Mouse (Mus musculus): ENCODE data around the gene Calhm4. TPM values are rescaled to one million over a fixed set of nuclear protein-coding genes. Genes with fewer than 3 reads are reported as not detected.
A peak's percentile ranks its signal among the peaks of the same experiment; 100 is the strongest.

Calhm4 gene
- not detected in 2 replicates for polyA plus RNA-seq (2015; fragmentation: Nextera tagmentation; extraction: Ambion mirVana)

- H3K4me1 ChIP-seq (replicated peaks; ENCODE audit: control insufficient read depth, insufficient read depth, low read length), result no peaks in the 10 kb centered on the region
- H3K9ac ChIP-seq (ENCODE audit: low read length), result no peak within 1 kb of the TSS
- no peaks in the 10 kb centered on the region for H3K9me3 ChIP-seq (ENCODE audit: control insufficient read depth, low read length)
- no peak within 1 kb of the TSS for H3K4me2 ChIP-seq (ENCODE audit: low read depth, low read length)
- no peaks in the 10 kb centered on the region for H3K27me3 ChIP-seq (ENCODE audit: control insufficient read depth, insufficient read depth, low read depth, low read length)
- 75% methylated on average over 5 of the region's 5 CpGs for WGBS
- H3K27ac ChIP-seq (ENCODE audit: low read length), result no peak within 1 kb of the TSS
- H3K4me3 ChIP-seq (ENCODE audit: low read length), result no peak within 1 kb of the TSS
- no peak for ATAC-seq (ENCODE audit: low read depth)
- H3K36me3 ChIP-seq (ENCODE audit: control insufficient read depth, insufficient read depth, low read length), result no peaks in the 10 kb centered on the region
These were observed at the start of gene Calhm4 for GRCm38 (mm10) chr10:34044210-34044609. Calhm4 (minus strand) TSS chr10:34044310.

GRCm38 (mm10) chr10:34091888-34092287 lies 47.8 kb upstream of the Calhm4 start:
- H3K27ac ChIP-seq (ENCODE audit: low read length), result no peak overlapping the region
- ATAC-seq (ENCODE audit: low read depth), result no peak
- no peak overlapping the region for H3K4me2 ChIP-seq (ENCODE audit: low read depth, low read length)
- no peaks in the 10 kb centered on the region for H3K9me3 ChIP-seq (ENCODE audit: control insufficient read depth, low read length)
- 57% methylated on average over 5 of the region's 5 CpGs for WGBS
- no peaks in the 10 kb centered on the region for H3K27me3 ChIP-seq (ENCODE audit: control insufficient read depth, insufficient read depth, low read depth, low read length)
- no peaks in the 10 kb centered on the region for H3K36me3 ChIP-seq (ENCODE audit: control insufficient read depth, insufficient read depth, low read length)
- no peak overlapping the region for H3K9ac ChIP-seq (ENCODE audit: low read length)
- no peak overlapping the region for H3K4me3 ChIP-seq (ENCODE audit: low read length)
- peaks cover 10% of the 10 kb centered on the region; the same call in 1 of the 2 replicates for H3K4me1 ChIP-seq (replicated peaks; ENCODE audit: control insufficient read depth, insufficient read depth, low read length)

GRCm38 (mm10) chr10:34090481-34090880 lies 46.4 kb upstream of the Calhm4 start:
- Histone ChIP-seq H3K9ac (ENCODE audit: low read length) (no peak overlapping the region), H3K4me3 (ENCODE audit: low read length) (no peak overlapping the region), H3K27ac (ENCODE audit: low read length) (no peak overlapping the region), H3K36me3 (ENCODE audit: control insufficient read depth, insufficient read depth, low read length) (no peaks in the 10 kb centered on the region), H3K4me2 (ENCODE audit: low read depth, low read length) (no peak overlapping the region), H3K27me3 (ENCODE audit: control insufficient read depth, insufficient read depth, low read depth, low read length) (no peaks in the 10 kb centered on the region), H3K9me3 (ENCODE audit: control insufficient read depth, low read length) (no peaks in the 10 kb centered on the region), H3K4me1 (replicated peaks; ENCODE audit: control insufficient read depth, insufficient read depth, low read length) (peaks cover 6% of the 10 kb centered on the region; the same call in 1 of the 2 replicates)
- ATAC-seq (ENCODE audit: low read depth), result peak; percentile 24; the same call in 1 of the 2 replicates
- 48% methylated on average over 1 of the region's 1 CpGs for WGBS

- WGBS, result 69% methylated on average over 3 of the region's 3 CpGs
- no peaks in the 10 kb centered on the region for H3K36me3 ChIP-seq (ENCODE audit: control insufficient read depth, insufficient read depth, low read length)
- no peaks in the 10 kb centered on the region for H3K27me3 ChIP-seq (ENCODE audit: control insufficient read depth, insufficient read depth, low read depth, low read length)
- peaks cover 6% of the 10 kb centered on the region; the same call in 1 of the 2 replicates for H3K4me1 ChIP-seq (replicated peaks; ENCODE audit: control insufficient read depth, insufficient read depth, low read length)
- H3K9me3 ChIP-seq (ENCODE audit: control insufficient read depth, low read length), result no peaks in the 10 kb centered on the region
- H3K9ac ChIP-seq (ENCODE audit: low read length), result no peak overlapping the region
- no peak overlapping the region for H3K4me3 ChIP-seq (ENCODE audit: low read length)
- H3K4me2 ChIP-seq (ENCODE audit: low read depth, low read length), result no peak overlapping the region
- no peak overlapping the region for H3K27ac ChIP-seq (ENCODE audit: low read length)
- ATAC-seq (ENCODE audit: low read depth), result no peak
These were observed 45.4 kb upstream of the Calhm4 start for GRCm38 (mm10) chr10:34089517-34089916.

DNA sequence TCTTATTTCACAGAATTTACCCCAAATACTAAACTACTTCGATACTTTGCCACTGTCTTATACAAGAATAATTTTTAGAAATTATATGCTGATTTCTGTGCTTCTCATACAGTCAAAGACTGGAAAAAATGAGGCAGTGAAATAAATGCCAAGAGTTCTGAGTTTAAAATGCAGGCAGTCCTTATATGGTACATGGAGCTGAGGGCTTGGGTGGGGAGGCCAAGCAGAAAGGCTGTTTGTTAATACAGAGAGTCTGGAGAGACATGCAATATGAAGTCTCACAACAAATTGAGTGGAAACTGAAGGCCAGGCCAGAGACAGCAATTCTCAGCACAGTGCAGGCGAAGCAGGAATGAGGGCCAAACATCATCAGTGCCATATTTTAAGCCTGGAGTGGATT lies 44.4 kb upstream of the Calhm4 start:
- Histone ChIP-seq H3K9me3 (ENCODE audit: control insufficient read depth, low read length) (no peaks in the 10 kb centered on the region), H3K4me1 (replicated peaks; ENCODE audit: control insufficient read depth, insufficient read depth, low read length) (peaks cover 6% of the 10 kb centered on the region; the same call in 1 of the 2 replicates), H3K27ac (ENCODE audit: low read length) (peak overlapping the region; percentile 59), H3K4me2 (ENCODE audit: low read depth, low read length) (no peak overlapping the region), H3K9ac (ENCODE audit: low read length) (no peak overlapping the region), H3K36me3 (ENCODE audit: control insufficient read depth, insufficient read depth, low read length) (no peaks in the 10 kb centered on the region), H3K27me3 (ENCODE audit: control insufficient read depth, insufficient read depth, low read depth, low read length) (no peaks in the 10 kb centered on the region), H3K4me3 (ENCODE audit: low read length) (no peak overlapping the region)
- WGBS, result 53% methylated on average over 2 of the region's 2 CpGs
- ATAC-seq (ENCODE audit: low read depth), result peak; percentile 85

GRCm38 (mm10) chr10:34086514-34086913 lies 42.4 kb upstream of the Calhm4 start:
- H3K4me1 ChIP-seq (replicated peaks; ENCODE audit: control insufficient read depth, insufficient read depth, low read length), result peaks cover 6% of the 10 kb centered on the region; the same call in 1 of the 2 replicates
- no peaks in the 10 kb centered on the region for H3K36me3 ChIP-seq (ENCODE audit: control insufficient read depth, insufficient read depth, low read length)
- H3K27me3 ChIP-seq (ENCODE audit: control insufficient read depth, insufficient read depth, low read depth, low read length), result no peaks in the 10 kb centered on the region
- H3K9me3 ChIP-seq (ENCODE audit: control insufficient read depth, low read length), result no peaks in the 10 kb centered on the region
- no peak overlapping the region for H3K4me2 ChIP-seq (ENCODE audit: low read depth, low read length)
- H3K9ac ChIP-seq (ENCODE audit: low read length), result no peak overlapping the region
- 44% methylated on average over 1 of the region's 1 CpGs for WGBS
- peak; percentile 49 for ATAC-seq (ENCODE audit: low read depth)
- H3K27ac ChIP-seq (ENCODE audit: low read length), result no peak overlapping the region
- no peak overlapping the region for H3K4me3 ChIP-seq (ENCODE audit: low read length)

DNA sequence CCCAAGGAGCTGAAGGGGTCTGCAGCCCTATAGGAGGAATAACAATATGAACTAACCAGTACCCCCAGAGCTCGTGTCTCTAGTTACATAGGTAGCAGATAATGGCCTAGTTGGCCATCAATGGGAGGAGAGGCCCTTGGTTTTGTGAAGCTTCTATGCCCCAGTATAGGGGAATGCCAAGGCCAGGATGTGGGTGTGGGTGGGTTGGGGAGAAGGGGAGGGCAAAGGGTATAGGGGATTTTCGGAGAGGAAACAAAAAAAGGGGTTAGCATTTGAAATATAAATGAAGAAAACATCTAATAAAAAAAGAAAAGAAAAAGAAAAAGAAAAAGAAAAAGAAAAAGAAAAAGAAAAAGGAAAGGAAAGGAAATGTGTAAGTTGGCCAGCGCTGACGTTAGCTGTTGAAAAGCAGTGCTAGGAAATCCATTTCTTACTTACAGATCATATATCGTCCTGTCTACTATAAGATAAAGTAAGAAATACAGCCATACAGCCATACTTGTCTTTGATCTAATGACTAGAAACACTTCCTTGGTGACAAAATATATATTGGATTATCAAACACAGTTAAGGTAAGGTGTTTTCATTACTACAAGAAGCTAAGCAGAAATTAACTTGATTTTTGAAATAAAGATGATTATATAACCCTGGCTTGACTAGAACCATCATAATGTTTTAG lies 30.6 kb upstream of the Calhm4 start:
- no peaks in the 10 kb centered on the region for H3K27me3 ChIP-seq (ENCODE audit: control insufficient read depth, insufficient read depth, low read depth, low read length)
- ATAC-seq (ENCODE audit: low read depth), result no peak
- no peaks in the 10 kb centered on the region for H3K4me1 ChIP-seq (replicated peaks; ENCODE audit: control insufficient read depth, insufficient read depth, low read length)
- 60% methylated on average over 5 of the region's 5 CpGs for WGBS
- H3K4me2 ChIP-seq (ENCODE audit: low read depth, low read length), result no peak overlapping the region
- no peak overlapping the region for H3K9ac ChIP-seq (ENCODE audit: low read length)
- no peaks in the 10 kb centered on the region for H3K9me3 ChIP-seq (ENCODE audit: control insufficient read depth, low read length)
- no peak overlapping the region for H3K27ac ChIP-seq (ENCODE audit: low read length)
- no peak overlapping the region for H3K4me3 ChIP-seq (ENCODE audit: low read length)
- no peaks in the 10 kb centered on the region for H3K36me3 ChIP-seq (ENCODE audit: control insufficient read depth, insufficient read depth, low read length)

- H3K9me3 ChIP-seq (ENCODE audit: control insufficient read depth, low read length), result no peaks in the 10 kb centered on the region
- H3K4me3 ChIP-seq (ENCODE audit: low read length), result no peak overlapping the region
- no peak overlapping the region for H3K4me2 ChIP-seq (ENCODE audit: low read depth, low read length)
- H3K36me3 ChIP-seq (ENCODE audit: control insufficient read depth, insufficient read depth, low read length), result no peaks in the 10 kb centered on the region
- WGBS, result 50% methylated on average over 2 of the region's 2 CpGs
- no peaks in the 10 kb centered on the region for H3K4me1 ChIP-seq (replicated peaks; ENCODE audit: control insufficient read depth, insufficient read depth, low read length)
- no peak overlapping the region for H3K9ac ChIP-seq (ENCODE audit: low read length)
- ATAC-seq (ENCODE audit: low read depth), result no peak
- no peak overlapping the region for H3K27ac ChIP-seq (ENCODE audit: low read length)
- no peaks in the 10 kb centered on the region for H3K27me3 ChIP-seq (ENCODE audit: control insufficient read depth, insufficient read depth, low read depth, low read length)
These were observed 27.5 kb upstream of the Calhm4 start for GRCm38 (mm10) chr10:34071650-34072049.

DNA sequence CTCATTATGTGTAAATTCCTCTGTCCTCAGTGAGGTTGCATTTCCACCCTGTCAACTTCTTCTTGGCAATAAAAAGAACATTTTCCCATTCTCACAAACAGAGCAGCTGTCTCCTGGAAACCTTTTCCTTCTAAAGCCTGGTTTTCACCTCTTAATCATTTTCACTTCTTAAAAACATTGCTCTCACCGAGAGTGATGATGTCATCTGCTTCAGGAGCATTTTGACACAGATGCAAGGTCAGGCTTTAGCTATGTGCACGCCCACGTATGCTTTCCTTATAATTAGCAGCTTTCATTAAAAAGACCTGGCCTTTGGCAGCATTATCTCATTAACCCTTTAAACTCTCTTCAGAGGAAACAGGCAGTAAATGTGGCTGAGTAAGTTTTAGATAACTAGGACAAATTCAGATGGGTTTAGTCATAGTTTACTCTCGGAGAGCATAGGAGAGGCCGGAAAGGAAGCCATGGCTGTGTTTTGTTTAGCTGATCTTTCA lies 26.9 kb upstream of the Calhm4 start:
- Histone ChIP-seq H3K9ac (ENCODE audit: low read length) (no peak overlapping the region), H3K4me3 (ENCODE audit: low read length) (no peak overlapping the region), H3K27ac (ENCODE audit: low read length) (no peak overlapping the region), H3K36me3 (ENCODE audit: control insufficient read depth, insufficient read depth, low read length) (no peaks in the 10 kb centered on the region), H3K9me3 (ENCODE audit: control insufficient read depth, low read length) (no peaks in the 10 kb centered on the region), H3K4me1 (replicated peaks; ENCODE audit: control insufficient read depth, insufficient read depth, low read length) (no peaks in the 10 kb centered on the region), H3K27me3 (ENCODE audit: control insufficient read depth, insufficient read depth, low read depth, low read length) (no peaks in the 10 kb centered on the region), H3K4me2 (ENCODE audit: low read depth, low read length) (no peak overlapping the region)
- 34% methylated on average over 5 of the region's 5 CpGs for WGBS
- ATAC-seq (ENCODE audit: low read depth), result no peak

Data from lung, embryonic 16.5 days (tissue).